ENCODE assay signal across 8 mouse cellular contexts in the genomic region with DNA sequence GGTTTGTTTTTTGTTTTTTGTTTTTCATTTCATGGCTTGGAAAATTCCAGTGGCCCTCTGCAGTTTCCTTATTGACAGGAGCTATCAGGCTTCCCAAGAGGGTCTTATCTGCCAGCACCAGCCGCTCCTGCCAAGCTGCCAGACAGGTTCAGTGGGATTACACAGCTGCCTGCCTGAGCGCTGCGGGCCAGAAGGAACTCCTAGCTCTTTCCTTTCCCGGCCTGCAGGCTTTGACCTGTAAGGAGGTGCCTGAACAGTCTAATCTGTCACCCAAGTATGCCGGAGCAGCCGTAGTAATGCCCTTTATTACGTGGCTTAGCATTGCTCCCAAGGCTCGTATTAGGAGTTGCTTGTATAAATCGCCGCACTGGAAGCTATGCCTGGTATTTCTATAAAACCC. TPM values are rescaled to one million over a fixed set of nuclear protein-coding genes. Genes with fewer than 3 reads are reported as not detected.
DNase-seq lines count a peak whose midpoint lies in the region; ATAC-seq lines count a peak whose summit lies in the region.

No protein-coding gene starts in this region.

- intact Hi-C loops in left cerebral cortex, postnatal 36 days (cut with DNase I), result no loop called here

- H3K27ac ChIP-seq in embryonic facial prominence, embryonic 11.5 days (replicated peaks; ENCODE audit: low read depth, low read length), result no peak overlapping the region
- peak overlapping the region; percentile 96 for H3K27ac ChIP-seq in heart, embryonic 13.5 days (replicated peaks)
- peak overlapping the region; percentile 61; the same call in 1 of the 2 replicates for H3K27ac ChIP-seq in kidney, embryonic 16.5 days (ENCODE audit: low read length)

- 0 out of 2 replicates have a peak, but pooled peaks have one; percentile 16 for ATAC-seq in embryonic facial prominence, embryonic 11.5 days (replicated peaks; ENCODE audit: insufficient number of reproducible peaks, low FRiP score, low TSS enrichment, low read depth)
- ATAC-seq in heart, embryonic 13.5 days (ENCODE audit: extremely low read depth, insufficient number of reproducible peaks, low FRiP score, low TSS enrichment), result peak; percentile 73
- peak; percentile 69 for ATAC-seq in kidney, embryonic 16.5 days (ENCODE audit: low FRiP score, low TSS enrichment)

- H3K4me3 ChIP-seq in embryonic facial prominence, embryonic 11.5 days (ENCODE audit: low read depth, low read length), result no peak overlapping the region
- H3K4me3 ChIP-seq in heart, embryonic 13.5 days, result peak overlapping the region; percentile 23; the same call in 1 of the 2 replicates
- H3K4me3 ChIP-seq in kidney, embryonic 16.5 days (ENCODE audit: low read length), result no peak overlapping the region

- peak; percentile 73 for DNase-seq in embryonic facial prominence, embryonic 11.5 days (ENCODE audit: low spot score)
- peak; percentile 86 for DNase-seq in lung, postnatal 25 days (ENCODE audit: low spot score)
- DNase-seq in urinary bladder, adult 2 months (ENCODE audit: low spot score), result peak; percentile 56
- no peak for DNase-seq in gastrocnemius, adult 18-20 months (ENCODE audit: low spot score)
- DNase-seq in left cerebral cortex, postnatal 36 days (ENCODE audit: low spot score in 2 of 2), result no peak
- no peak for DNase-seq in thymus, postnatal 25 days

- H3K4me1 ChIP-seq in embryonic facial prominence, embryonic 11.5 days (ENCODE audit: control insufficient read depth, insufficient read depth, low read length), result peaks cover 4% of the 10 kb centered on the region; the same call in 1 of the 2 replicates
- H3K4me1 ChIP-seq in heart, embryonic 13.5 days, result peaks cover 68% of the 10 kb centered on the region
- H3K4me1 ChIP-seq in kidney, embryonic 16.5 days (ENCODE audit: insufficient read depth, low read length), result peaks cover 28% of the 10 kb centered on the region

- H3K9ac ChIP-seq in embryonic facial prominence, embryonic 11.5 days (replicated peaks; ENCODE audit: low read length), result no peak overlapping the region
- H3K9ac ChIP-seq in heart, embryonic 13.5 days, result no peak overlapping the region; the same call in 1 of the 2 replicates
- H3K9ac ChIP-seq in kidney, embryonic 16.5 days (replicated peaks; ENCODE audit: low read length), result no peak overlapping the region

- no peaks in the 10 kb centered on the region for H3K36me3 ChIP-seq in embryonic facial prominence, embryonic 11.5 days (replicated peaks; ENCODE audit: control insufficient read depth, insufficient read depth, low read depth, low read length)
- H3K36me3 ChIP-seq in heart, embryonic 13.5 days, result no peaks in the 10 kb centered on the region
- H3K36me3 ChIP-seq in kidney, embryonic 16.5 days (ENCODE audit: insufficient read depth, low read length), result no peaks in the 10 kb centered on the region

- peaks cover 15% of the 10 kb centered on the region; the same call in 1 of the 2 replicates for H3K27me3 ChIP-seq in embryonic facial prominence, embryonic 11.5 days (ENCODE audit: control insufficient read depth, insufficient read depth, low read length)
- H3K27me3 ChIP-seq in heart, embryonic 13.5 days (replicated peaks), result no peaks in the 10 kb centered on the region
- H3K27me3 ChIP-seq in kidney, embryonic 16.5 days (ENCODE audit: insufficient read depth, low read length), result peaks cover 12% of the 10 kb centered on the region

- no peak overlapping the region for H3K4me2 ChIP-seq in embryonic facial prominence, embryonic 11.5 days (ENCODE audit: low read depth, low read length)
- H3K4me2 ChIP-seq in heart, embryonic 13.5 days, result peak overlapping the region; percentile 59
- H3K4me2 ChIP-seq in kidney, embryonic 16.5 days (replicated peaks; ENCODE audit: low read depth, low read length), result peak overlapping the region; percentile 52

- WGBS in embryonic facial prominence, embryonic 11.5 days, result 9% methylated on average over 10 of the region's 10 CpGs
- 3% methylated on average over 10 of the region's 10 CpGs for WGBS in heart, embryonic 13.5 days
- 20% methylated on average over 10 of the region's 10 CpGs for WGBS in kidney, embryonic 16.5 days

- H3K9me3 ChIP-seq in embryonic facial prominence, embryonic 11.5 days (replicated peaks; ENCODE audit: control insufficient read depth, low read length), result no peaks in the 10 kb centered on the region
- H3K9me3 ChIP-seq in heart, embryonic 13.5 days, result no peaks in the 10 kb centered on the region
- no peaks in the 10 kb centered on the region for H3K9me3 ChIP-seq in kidney, embryonic 16.5 days (ENCODE audit: low read length)

RNA-seq across cellular contexts. Expression of gene Syde2, which starts 23.2 kb away (rescaled TPM):
- polyA plus RNA-seq in embryonic facial prominence, embryonic 11.5 days (2014; fragmentation: Nextera tagmentation; extraction: Ambion mirVana), result 1.9 and 2.0 TPM in 2 replicates
- 4.8 and 5.4 TPM in 2 replicates for polyA plus RNA-seq in heart, embryonic 13.5 days (2015; fragmentation: Nextera tagmentation; extraction: Ambion mirVana)
- polyA plus RNA-seq in kidney, embryonic 16.5 days (2015; fragmentation: Nextera tagmentation; extraction: Ambion mirVana), result 1.4 and 1.7 TPM in 2 replicates
- polyA plus RNA-seq in urinary bladder, adult 2 months (2012; rRNA removed), result 9.9 and 10.9 TPM in 2 replicates
- under 1 TPM; 0.73 to 0.93 TPM for total RNA-seq in gastrocnemius, adult 18-20 months (2021)
- total RNA-seq in left cerebral cortex, postnatal 36 days (2021), result 1 to 10 TPM; 3.1 to 3.5 TPM

RNA-seq across cellular contexts. Expression of gene 2410004B18Rik, which starts 26.7 kb away (rescaled TPM):
- polyA plus RNA-seq in embryonic facial prominence, embryonic 11.5 days (2014; fragmentation: Nextera tagmentation; extraction: Ambion mirVana), result 57.8 and 70.0 TPM in 2 replicates
- polyA plus RNA-seq in heart, embryonic 13.5 days (2015; fragmentation: Nextera tagmentation; extraction: Ambion mirVana), result 35.4 and 44.6 TPM in 2 replicates
- polyA plus RNA-seq in kidney, embryonic 16.5 days (2015; fragmentation: Nextera tagmentation; extraction: Ambion mirVana), result 46.0 and 51.9 TPM in 2 replicates
- polyA plus RNA-seq in urinary bladder, adult 2 months (2012; rRNA removed), result 18.9 and 23.1 TPM in 2 replicates
- total RNA-seq in gastrocnemius, adult 18-20 months (2021), result 10 to 100 TPM; 17.3 to 19.5 TPM
- total RNA-seq in left cerebral cortex, postnatal 36 days (2021), result 10 to 100 TPM; 36.8 to 44.5 TPM

RNA-seq across cellular contexts. Expression of gene Bcl10, which starts 41.9 kb away (rescaled TPM):
- polyA plus RNA-seq in embryonic facial prominence, embryonic 11.5 days (2014; fragmentation: Nextera tagmentation; extraction: Ambion mirVana), result 59.5 and 61.5 TPM in 2 replicates
- polyA plus RNA-seq in heart, embryonic 13.5 days (2015; fragmentation: Nextera tagmentation; extraction: Ambion mirVana), result 35.1 and 36.0 TPM in 2 replicates
- polyA plus RNA-seq in kidney, embryonic 16.5 days (2015; fragmentation: Nextera tagmentation; extraction: Ambion mirVana), result 53.5 and 56.2 TPM in 2 replicates
- polyA plus RNA-seq in urinary bladder, adult 2 months (2012; rRNA removed), result 24.3 and 25.7 TPM in 2 replicates
- 1 to 10 TPM; 9.4 to 9.7 TPM for total RNA-seq in gastrocnemius, adult 18-20 months (2021)
- 10 to 100 TPM; 12.1 to 14.8 TPM for total RNA-seq in left cerebral cortex, postnatal 36 days (2021)

Comparison
In these comparisons a context has a peak if more than half of its experiments do, and no peak if none do; other contexts are left out.
1. ATAC-seq: peak in every context shown above with its lines; median percentile 73 in heart, embryonic 13.5 days; 69 in kidney, embryonic 16.5 days; 16 in embryonic facial prominence, embryonic 11.5 days.
2. DNase-seq: peak in embryonic facial prominence, embryonic 11.5 days (single experiment), lung, postnatal 25 days (single experiment) and urinary bladder, adult 2 months (single experiment); none in gastrocnemius, adult 18-20 months (single experiment), left cerebral cortex, postnatal 36 days (0 of 2) and thymus, postnatal 25 days (single experiment).